Mouse (Mus musculus) frontal cortex, postnatal 36 days (tissue): ENCODE measurements around the gene Ppil4.

Experiments used
- DNase-seq, 2 experiments: peaks; one replicate each; pipeline ENCODE4 v3.0.0; 2022; ENCODE audit warnings: low spot score in 2 of 2

Ppil4 gene

DNA sequence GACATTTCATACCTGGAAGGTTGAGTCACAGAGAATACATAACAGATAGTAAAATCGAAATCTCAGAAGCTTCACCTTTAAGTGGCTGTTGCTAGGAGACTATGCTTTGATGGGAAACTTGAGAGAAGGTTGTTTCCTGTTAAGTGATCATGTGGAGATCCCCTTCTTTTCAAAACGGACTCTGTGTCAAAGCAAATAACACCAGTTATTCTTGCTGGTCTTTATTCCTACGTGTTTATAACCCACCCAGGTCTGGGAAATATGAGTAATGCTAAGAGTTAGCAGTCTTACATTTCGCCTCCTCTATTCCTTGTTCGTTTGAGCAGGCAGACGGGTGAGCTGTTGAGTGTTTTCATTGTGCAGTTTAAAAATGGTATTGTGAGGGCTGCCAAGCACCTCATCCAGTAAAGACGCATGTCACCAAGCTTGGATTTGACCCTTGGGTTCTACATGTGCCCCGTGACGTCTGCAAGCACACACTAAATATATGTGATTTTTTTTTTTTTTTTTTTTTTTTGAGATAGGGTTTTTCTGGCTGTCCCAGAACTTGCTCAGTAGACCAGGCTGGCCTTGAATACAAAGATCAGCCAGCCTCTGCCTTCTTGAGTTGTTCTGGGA lies 32.1 kb downstream of the Ppil4 start:
- DNase-seq: no peak

DNA sequence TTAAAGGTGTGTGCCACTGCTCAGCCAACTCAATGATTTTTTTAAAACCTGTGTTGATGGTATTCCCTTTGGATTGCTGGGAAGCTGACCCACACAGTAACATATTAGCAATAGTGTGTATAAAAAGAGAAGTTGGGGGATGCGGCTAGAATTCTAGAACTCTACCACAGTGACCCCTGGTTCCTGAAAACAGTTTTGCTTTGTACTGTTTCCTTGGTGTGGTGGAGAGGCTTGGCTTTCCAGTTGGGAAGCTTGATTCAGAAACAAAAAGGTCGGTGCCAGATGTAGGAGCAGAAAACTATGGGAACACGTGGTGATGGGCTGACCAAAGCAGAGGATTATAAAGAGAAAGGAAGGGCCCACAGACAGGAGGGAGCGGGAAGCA lies 32.6 kb downstream of the Ppil4 start:
- DNase-seq: no peak

DNA sequence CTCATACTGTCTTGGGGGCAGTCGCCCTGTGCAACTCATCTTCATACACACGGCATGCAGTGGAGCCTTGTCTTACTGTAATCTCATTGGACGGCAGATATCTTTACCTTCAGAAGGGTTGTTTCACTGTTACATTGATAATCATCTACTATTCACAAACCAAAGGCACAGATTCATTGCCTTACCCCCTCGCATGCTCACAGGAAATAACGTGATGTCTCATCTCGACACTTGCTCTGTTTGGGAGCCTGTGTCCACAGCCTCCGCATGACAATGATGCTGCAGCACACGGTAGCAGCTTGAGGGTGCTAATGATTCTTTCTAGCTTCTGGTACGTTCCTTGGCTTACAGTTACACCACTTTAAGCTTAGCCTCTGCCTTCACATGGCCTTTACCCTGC lies 33.4 kb downstream of the Ppil4 start:
- no peak for DNase-seq

DNA sequence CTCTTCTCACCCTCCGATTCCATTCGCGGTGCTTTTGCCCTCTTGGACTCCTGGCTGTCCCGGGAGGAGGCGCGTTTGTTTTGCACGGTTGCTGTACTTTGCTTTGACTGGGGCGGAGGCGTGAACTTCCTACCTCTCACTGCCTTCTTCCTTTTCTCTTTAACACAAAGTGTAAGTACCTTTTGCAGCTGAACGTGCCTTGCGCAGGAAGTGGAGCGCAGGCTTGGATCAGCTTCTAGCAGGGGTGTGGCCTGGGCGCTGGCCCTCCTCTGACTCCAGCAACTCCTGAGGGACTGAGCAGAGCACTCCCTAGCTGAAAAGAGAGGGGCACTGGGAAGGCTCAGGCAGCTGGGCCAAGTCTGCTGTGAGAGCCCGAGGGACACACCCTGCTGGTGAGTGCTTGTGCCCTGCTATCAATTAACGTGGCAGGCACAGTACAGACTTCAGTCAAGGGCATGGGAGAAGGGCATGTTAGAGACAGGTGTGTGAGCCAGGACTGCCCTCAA lies 39.5 kb downstream of the Ppil4 start, which contains the start of gene Zc3h12d:
TSS of gene Zc3h12d (plus strand) at position 300 of the 506 bp plus-strand sequence.
- DNase-seq: no peak

DNA sequence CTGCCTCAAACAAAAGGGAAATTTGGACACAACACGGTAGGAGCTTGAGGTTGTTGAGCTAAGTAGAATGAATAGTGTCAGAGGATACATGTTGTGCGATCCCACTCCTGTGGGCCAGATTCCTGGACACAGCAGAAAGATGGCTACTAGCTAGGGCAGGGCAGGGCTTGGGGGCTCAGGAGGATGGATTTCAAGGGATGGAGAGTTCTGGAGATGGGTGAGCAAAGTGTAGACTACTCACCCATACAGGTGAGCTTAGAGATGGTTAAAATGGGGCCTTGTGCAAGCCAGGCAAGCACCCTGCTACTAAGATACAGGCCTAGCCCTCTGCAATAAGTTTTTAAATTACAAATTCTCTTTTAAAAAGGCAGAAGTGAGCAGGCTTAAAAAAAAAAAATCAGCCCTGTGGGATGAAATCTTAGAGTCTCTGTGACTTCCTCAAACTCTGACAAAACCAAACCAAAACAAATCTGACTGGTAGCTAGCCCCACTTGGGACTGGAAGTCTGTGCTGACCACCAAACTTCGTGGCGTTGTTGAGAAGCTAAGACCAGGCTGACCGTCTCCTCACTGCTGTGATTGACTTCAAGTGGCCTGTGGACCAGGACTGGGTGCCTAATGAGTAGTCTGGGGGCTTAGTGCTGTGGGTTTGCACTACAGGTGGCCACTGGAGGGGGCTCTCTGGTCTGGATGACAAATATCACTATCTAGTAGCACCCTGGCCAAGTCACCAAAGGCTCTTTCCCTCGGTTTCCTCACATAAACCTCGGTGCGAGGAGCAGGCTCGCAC lies 40.9 kb downstream of the Ppil4 start:
- no peak for DNase-seq

DNA sequence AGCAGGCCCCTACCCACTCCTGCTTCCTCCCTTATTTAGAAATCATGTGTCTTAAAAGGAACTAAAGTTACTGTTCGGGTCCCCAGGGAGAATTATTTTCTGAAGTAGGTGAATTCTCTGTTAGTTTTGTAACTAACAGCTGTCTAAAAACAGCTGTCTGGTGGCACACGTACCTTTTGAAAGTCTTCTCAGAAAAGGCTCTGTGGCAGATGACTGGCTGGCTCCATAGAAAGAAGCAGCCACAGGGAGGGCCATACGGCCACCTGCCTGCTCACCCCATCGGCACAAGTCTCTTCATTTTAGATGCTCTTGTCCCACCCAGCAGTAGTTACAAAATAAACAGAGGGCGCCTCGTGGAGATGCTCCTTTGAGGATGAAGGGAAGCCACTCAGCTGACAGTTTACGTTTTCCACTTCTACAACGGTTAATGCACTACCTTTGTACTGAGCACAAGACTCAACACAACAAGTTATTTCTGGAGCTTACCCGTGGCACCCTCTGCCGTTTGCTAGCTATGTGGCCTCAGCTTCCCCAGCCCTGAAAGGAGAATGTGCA lies 42.1 kb downstream of the Ppil4 start:
- no peak for DNase-seq

DNA sequence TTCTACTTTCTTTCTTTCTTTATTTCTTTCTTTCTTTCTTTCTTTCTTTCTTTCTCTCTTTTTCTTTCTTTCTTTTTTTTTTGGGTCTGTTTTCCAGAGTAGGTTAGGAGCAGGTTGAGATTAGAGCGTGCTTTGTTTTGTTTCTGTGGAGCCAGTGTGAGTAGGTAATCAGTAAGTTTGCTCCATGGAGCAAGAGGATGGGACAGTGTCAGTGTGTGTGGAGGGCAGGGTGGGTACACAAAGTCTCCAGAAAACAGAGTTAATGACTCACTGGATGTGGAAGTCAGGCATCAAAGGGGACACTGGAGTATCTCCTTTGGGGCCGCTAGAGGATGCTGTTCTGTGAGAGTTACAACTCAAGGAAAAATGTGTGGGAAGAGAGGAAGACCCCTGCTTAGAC lies 44.2 kb downstream of the Ppil4 start:
- no peak for DNase-seq

DNA sequence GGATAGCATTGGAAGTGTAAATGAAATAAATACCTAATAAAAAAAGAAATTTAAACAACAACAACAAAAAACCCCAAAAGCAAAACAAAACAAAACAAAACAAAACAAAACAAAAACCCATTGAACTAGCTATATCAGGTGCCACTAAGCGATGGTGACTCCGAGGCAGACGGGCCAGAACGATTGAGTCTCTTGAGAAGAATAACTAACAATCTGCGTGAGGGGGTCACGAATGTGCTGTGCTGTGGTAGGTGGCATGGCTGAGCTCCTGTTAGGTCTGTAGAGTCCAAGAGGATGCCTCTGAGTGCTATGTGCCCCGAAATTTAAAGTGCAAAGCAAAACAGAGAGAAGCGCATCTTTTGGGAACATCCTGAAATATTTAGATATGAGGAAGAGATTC lies 44.8 kb downstream of the Ppil4 start:
- DNase-seq: no peak

DNA sequence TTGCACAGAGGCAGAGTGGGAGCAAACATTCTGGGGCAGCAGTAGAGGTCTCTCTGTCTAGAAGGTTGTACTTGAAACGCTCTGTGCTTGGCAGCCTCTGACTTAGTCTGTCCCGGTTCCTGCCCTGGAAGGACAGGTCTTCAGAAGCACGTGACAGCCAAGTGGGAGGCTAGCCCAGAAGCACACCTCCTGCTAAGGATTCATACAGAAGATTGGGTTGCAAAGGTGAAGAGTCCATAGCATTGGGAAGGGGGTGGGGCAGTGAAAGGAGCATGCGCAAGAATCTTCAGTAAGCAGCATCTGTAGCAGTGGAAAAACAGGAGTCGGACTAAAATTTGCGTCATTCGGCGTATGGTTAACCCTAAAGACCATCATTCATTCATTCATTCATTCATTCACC lies 45.3 kb downstream of the Ppil4 start:
- no peak for DNase-seq

DNA sequence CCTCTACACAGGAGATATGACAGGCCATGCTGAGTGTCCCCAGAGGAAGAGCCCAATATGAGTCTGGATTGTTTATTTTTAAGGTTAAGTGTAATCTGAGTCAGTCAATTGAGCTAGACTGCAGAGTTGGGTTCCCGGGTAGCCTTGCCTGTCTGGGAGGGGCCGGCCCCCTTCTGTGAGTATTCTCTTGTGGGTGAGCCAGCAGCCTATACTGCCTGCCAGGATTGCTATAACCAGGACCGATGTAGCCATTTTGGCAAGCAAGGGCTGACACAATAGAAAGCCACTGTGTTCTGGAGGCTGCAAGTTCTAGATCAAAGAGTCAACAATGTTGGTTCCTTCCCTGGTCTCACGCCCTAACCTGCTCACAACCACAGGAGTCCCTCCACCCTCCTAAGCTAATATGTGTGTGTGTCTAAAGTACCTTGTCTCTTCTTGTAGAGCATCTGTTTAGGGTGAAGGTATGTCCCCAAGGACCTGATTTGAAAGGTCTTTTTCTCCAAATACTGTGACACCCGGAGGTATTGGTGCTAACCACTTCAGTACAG lies 46.3 kb downstream of the Ppil4 start:
- no peak for DNase-seq

DNA sequence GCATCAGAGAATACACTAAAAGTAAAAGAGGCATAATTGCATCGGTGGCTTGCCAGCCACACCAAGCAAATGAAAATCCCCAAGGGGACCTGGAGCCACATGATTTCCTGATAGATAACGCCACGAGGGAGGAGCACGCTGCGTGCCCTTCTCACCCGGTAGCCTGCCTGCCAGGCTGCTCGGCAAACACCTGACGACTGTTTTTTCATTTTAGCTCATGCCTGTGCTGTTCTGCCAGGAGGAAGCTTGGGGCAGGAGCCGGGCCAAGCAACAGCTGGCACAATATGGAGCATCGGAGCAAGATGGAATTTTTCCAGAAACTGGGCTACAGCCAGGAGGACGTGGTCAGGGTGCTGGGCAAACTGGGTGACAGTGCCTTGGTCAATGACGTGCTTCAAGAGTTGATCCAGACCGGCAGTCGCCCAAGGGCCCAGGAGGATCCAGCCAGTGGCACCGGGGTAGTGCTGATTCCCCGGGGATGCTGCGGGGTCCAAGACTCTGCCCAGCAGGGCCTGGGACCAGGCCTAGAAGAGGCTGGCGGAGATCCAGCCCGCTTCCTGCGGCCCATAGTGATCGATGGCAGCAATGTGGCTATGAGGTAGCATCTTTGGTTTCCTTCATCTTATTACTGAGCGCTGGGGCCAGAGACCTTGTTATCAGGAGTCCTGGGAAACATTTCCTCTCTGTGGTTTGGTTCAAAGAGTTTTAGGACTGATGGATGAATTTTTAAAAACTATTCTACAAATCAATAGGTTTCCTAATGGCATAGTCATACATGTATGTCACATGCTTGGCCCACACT lies 47.1 kb downstream of the Ppil4 start:
- DNase-seq: no peak

DNA sequence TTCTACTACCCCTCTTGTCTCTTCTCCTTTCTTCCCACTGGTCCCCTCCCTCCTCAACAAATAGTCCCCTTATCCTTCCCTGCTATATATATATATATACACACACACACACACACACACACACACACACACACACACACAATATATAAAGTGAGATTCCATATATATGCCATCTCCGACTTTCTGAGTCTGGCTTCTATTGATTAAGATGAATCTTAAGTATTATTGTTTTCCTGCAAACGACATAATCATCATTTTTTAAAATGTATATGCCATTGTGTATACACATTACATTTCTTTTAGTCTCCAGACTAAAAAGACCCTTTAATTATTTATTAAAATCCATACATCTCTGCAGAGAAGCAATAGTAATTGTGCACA lies 47.7 kb downstream of the Ppil4 start:
- DNase-seq: no peak

DNA sequence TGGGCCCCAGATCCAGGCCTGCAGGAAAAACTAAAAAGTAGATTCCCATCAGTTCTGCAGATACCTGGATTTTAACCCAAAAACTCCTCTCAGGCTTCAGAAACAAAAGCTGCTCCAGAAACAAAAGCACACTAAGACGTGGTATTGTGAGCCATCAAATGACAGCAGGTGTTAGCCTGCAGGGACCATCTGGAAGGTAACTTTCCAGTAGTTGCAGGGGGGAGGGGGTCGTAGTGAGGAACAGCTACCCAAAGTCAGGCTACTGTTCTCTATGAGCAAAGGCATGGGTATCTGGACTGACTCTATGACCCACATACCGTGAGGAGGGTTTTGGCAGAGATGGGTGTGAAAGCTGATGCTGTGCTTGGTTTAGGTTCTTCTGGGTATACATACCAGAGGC lies 48.1 kb downstream of the Ppil4 start:
- no peak for DNase-seq

DNA sequence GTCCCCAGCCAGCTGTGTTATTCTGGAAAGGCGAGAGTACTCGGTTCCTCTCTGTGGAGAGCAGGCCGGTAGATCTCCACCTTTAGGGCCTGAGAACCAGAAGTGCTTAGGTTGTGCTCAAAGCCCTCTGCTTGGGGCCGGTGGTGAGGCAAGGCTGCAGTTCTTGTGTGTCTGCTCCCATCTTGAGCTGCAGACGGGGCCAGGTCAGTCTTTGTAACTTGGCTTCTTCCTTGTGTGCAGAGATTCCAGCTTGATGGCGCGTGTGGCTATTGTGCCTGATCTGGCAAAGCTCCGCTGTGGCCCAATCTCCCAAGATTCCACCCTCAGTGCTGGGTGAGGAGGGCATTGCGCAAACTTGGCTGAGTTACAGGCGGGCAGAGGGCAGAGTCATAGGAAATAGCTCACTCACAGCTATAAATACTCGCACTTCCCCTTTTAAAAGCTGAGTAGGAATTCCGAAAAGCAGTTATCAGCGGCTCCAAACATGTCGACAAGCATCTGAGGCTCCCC lies 48.9 kb downstream of the Ppil4 start:
- no peak for DNase-seq

DNA sequence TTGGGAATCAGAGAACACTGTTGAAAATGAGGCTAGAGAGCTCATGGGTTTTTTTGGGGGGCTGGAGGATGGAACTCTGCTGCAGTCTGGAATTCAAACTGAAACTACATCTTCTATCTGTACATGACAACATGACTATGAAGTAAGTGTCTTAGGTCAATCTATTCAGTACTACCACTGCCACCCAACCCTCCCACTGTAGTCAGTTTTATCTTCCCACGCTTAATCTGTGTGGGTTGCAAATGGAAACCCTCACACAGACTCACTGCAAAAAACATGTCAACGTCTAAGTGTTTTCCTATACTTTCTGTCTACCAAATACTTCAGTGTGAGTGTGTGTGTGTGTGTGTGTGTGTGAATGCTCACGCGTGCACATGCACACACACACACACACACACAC lies 50.5 kb downstream of the Ppil4 start:
- DNase-seq: no peak

DNA sequence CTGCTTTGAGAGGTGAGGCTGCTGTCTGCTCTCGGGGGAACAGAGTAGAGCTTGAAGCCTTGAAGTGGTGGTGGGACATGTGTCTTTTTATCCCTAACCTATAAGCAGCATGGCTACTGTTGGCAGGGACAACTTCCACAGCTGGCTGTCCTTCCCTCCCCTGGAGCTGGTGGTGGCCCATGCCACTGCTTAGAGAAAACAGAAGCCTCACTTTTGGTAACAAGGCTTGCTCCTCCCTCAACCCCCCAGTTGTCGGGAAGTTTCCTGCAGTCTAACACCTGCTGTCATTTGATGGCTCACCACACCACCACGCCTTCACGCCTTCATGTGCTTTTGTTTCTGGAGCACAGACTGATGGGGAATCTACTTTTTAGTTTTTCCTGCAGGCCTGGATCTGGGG lies 51.5 kb downstream of the Ppil4 start:
- no peak for DNase-seq

DNA sequence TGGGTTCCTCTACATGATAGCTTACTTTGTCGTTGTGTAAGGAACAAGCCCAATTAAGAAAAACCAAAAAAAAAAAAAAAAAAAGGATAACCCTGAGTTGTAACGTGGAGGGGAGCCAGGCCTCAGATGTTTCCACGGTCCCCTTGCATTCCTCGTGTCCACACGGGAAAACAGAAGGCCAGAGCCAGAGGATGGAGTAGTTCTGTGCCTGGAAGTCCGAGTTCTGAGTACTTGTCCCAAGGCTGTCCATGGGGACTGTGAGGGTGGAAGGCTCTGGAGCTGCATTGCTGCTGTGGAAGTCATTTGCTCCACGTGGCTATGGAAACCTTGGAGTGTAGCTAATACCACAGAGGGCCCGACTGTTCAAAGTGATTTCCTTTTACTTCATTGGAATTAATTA lies 52.4 kb downstream of the Ppil4 start:
- DNase-seq: no peak

DNA sequence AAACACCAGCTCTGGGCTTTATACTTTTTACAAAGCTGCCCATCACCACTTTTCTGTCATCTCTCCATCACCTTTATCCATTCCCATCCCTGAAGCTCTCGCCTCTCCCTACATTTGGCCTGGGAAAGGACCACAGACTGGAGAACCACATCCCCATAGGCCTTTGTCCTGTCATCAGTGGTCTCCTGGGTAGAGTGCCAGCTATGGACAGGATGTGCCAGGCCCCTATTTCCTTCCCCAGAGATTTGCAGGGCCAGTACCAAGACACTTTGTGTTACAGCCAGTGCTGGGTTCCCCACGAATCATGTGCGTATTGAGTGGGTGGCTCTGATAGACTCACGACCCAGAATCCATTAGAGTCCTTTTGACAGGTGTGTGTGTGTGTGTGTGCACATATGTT lies 53.3 kb downstream of the Ppil4 start:
- DNase-seq: no peak

DNA sequence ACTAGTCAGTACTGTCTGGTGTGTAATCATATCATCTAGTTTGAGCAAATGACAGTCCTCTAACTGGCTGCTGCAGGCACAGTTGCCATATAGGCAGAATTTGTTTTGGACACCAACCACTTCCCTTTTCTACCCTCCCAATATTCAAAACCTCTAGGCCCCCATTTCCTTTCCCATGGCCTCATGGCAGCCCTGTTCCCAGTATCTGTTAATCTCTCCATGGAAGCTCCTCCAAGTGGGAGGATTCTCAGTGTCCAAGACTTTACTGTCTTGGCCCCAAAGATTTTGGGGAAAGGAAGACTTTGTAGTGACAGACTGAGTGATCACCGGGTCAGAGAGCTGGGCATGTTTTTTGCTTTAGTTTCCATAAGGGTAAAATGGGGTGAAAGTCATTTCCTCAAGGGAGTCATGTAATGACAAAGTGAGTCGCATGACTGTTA lies 54.5 kb downstream of the Ppil4 start:
- no peak for DNase-seq

DNA sequence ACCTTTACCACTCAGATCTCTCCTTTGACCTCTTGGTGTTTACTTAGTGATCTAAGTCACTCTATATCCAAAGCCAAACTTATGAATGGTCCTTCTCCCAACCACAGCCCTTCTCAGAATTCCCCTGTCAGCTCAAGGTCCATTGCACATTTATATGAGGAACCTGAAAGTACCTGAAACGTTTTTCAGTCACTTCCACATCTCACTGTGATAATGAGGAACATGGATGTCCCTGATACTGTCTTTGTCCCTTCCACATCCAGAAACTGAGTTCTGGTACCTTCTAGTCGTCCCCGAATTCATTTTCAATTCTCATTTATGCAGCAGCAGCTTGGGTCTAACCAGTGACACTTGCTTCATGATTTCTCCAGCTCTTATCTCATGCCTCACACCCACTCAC lies 59.2 kb downstream of the Ppil4 start:
- no peak for DNase-seq

DNA sequence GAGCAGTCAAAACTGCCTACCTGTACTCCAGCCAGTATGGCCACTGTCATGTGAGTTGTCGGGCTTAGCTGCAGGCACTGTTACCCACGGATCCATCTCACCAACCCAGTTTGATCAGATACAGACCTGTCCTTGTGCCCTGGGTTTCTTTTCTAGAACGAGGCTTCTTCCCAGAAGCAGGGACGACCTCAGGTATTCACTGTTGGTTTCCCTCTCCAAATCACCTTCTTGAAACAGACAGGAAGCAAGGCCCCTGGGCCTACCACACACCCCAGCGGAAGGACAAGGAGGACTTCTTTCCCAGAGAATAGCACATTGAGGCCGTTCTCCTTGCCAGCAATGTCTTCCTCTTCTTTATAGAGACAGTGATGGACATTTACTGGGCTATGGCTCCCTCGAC lies 67.8 kb downstream of the Ppil4 start:
- DNase-seq: no peak
